Mouse (Mus musculus): ENCODE results near the gene Olfr1418. TPM values are rescaled to one million over a fixed set of nuclear protein-coding genes. Genes with fewer than 3 reads are reported as not detected.
"Not testable (repeated sequence)": the region's sequence is repeated elsewhere in the genome, so short reads cannot be mapped to it uniquely, and the experiment has no call there.

The Olfr1418 gene
- not detected in 2 replicates for total RNA-seq (2014; rRNA removed)
- not detected in 2 replicates for polyA plus RNA-seq (2012; rRNA removed)

GRCm38 (mm10) chr19:11860966-11861365, at the start of gene Olfr1418:
Olfr1418 (minus strand) TSS chr19:11861066.
- no peaks in the 10 kb centered on the region for H3K36me3 ChIP-seq (ENCODE audit: control insufficient read depth, insufficient read depth, low read length)
- DNase-seq (ENCODE audit: extremely low read depth, low read depth, low spot score) = no peak
- WGBS = 93% methylated on average over 1 of the region's 1 CpGs
- no peaks in the 10 kb centered on the region for H3K4me1 ChIP-seq (ENCODE audit: control insufficient read depth, insufficient read depth, low read length)
- no peak within 1 kb of the TSS for H3K9ac ChIP-seq (ENCODE audit: low read depth, low read length)
- no peak within 1 kb of the TSS for H3K27ac ChIP-seq (replicated peaks; ENCODE audit: insufficient read depth, low read depth, low read length)
- no peaks in the 10 kb centered on the region for H3K79me2 ChIP-seq (ENCODE audit: control insufficient read depth, insufficient read depth, low read length)
- no peaks in the 10 kb centered on the region for H3K27me3 ChIP-seq (ENCODE audit: control insufficient read depth, insufficient read depth, low read length)
- TF ChIP-seq CTCF (IDR thresholded peaks at IDR 0.05; ENCODE audit: low read depth, low read length) (no peak), POLR2A (IDR thresholded peaks at IDR 0.05; ENCODE audit: extremely low read depth, insufficient read depth, low read length) (no peak)
- no peak within 1 kb of the TSS for H3K4me3 ChIP-seq (ENCODE audit: insufficient read depth, low read depth, low read length)

DNA sequence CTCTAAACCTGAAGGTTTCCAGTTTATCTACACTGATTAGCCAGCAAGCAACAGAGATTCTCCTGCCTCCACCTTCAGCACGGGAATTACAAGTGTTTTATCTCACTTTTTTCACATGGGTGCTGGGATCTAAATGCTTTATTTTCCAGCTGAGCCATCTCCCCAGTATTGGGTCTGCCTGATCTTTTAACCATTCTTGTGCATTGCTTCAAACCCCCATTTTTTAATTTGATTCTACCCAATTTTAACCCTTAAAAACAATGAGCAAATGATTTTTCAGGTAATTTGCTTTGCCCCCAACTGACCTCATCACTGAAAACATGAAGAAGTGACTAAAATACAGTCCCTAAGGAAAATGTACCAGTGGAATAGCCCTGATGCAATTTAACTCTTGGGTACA, 25.4 kb upstream of the Olfr1418 start, which contains the start of gene Olfr1420:
Gene Olfr1420, plus strand, starts transcription at position 301 of the 400 bp plus-strand sequence.
- Histone ChIP-seq H3K4me1 (ENCODE audit: control insufficient read depth, insufficient read depth, low read length) (no peaks in the 10 kb centered on the region), H3K9ac (ENCODE audit: low read depth, low read length) (no peak within 1 kb of the TSS), H3K79me2 (ENCODE audit: control insufficient read depth, insufficient read depth, low read length) (no peaks in the 10 kb centered on the region), H3K27me3 (ENCODE audit: control insufficient read depth, insufficient read depth, low read length) (no peaks in the 10 kb centered on the region), H3K27ac (replicated peaks; ENCODE audit: insufficient read depth, low read depth, low read length) (no peak within 1 kb of the TSS), H3K36me3 (ENCODE audit: control insufficient read depth, insufficient read depth, low read length) (no peaks in the 10 kb centered on the region), H3K4me3 (ENCODE audit: insufficient read depth, low read depth, low read length) (no peak within 1 kb of the TSS)
- no peak for TF ChIP-seq POLR2A (IDR thresholded peaks at IDR 0.05; ENCODE audit: extremely low read depth, insufficient read depth, low read length)
- no peak for TF ChIP-seq CTCF (IDR thresholded peaks at IDR 0.05; ENCODE audit: low read depth, low read length)
- no peak for DNase-seq (ENCODE audit: extremely low read depth, low read depth, low spot score)
- 50% methylated on average over 1 of the region's 1 CpGs for WGBS

- not testable (repeated sequence) for H3K36me3 ChIP-seq (ENCODE audit: control insufficient read depth, insufficient read depth, low read length); H3K79me2 ChIP-seq (ENCODE audit: control insufficient read depth, insufficient read depth, low read length)
- 54% methylated on average over 22 of the region's 22 CpGs for WGBS
Measured at GRCm38 (mm10) chr19:11878404-11878803, 17.5 kb upstream of the Olfr1418 start.

DNA sequence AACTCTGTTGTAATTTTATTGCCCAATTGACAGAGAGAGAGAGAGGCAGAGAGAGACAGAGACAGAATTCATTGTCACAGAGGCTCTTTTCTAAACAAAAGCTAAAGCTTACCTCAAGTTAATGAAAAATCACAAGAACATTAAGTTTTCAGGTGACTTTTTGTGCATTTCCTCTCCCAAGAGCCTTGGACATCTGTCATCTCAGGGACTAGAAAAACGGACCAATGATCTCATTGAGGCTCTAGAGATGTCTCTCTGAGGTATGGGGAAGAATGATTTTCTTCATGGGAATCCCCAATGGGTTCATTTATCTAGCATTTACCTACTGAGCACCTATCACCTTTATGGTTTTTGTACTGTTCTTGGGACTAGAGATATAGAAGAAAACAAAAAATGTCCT, 14.1 kb upstream of the Olfr1418 start, which contains the start of gene Olfr1419:
Gene Olfr1419, minus strand, starts transcription at position 101 of the 400 bp plus-strand sequence.
- DNase-seq (ENCODE audit: extremely low read depth, low read depth, low spot score) = no peak
- Histone ChIP-seq H3K36me3 (ENCODE audit: control insufficient read depth, insufficient read depth, low read length) (no peaks in the 10 kb centered on the region), H3K4me1 (ENCODE audit: control insufficient read depth, insufficient read depth, low read length) (no peaks in the 10 kb centered on the region), H3K4me3 (ENCODE audit: insufficient read depth, low read depth, low read length) (no peak within 1 kb of the TSS), H3K9ac (ENCODE audit: low read depth, low read length) (no peak within 1 kb of the TSS), H3K27ac (replicated peaks; ENCODE audit: insufficient read depth, low read depth, low read length) (no peak within 1 kb of the TSS), H3K27me3 (ENCODE audit: control insufficient read depth, insufficient read depth, low read length) (no peaks in the 10 kb centered on the region), H3K79me2 (ENCODE audit: control insufficient read depth, insufficient read depth, low read length) (no peaks in the 10 kb centered on the region)
- WGBS = 37% methylated on average over 1 of the region's 1 CpGs
- TF ChIP-seq CTCF (IDR thresholded peaks at IDR 0.05; ENCODE audit: low read depth, low read length) (no peak), POLR2A (IDR thresholded peaks at IDR 0.05; ENCODE audit: extremely low read depth, insufficient read depth, low read length) (no peak)

More at GRCm38 (mm10) chr19:11878404-11878803, 17.5 kb upstream of the Olfr1418 start:
- not testable (repeated sequence) for H3K4me1 ChIP-seq (ENCODE audit: control insufficient read depth, insufficient read depth, low read length); DNase-seq (ENCODE audit: extremely low read depth, low read depth, low spot score); H3K27ac ChIP-seq (replicated peaks; ENCODE audit: insufficient read depth, low read depth, low read length); H3K27me3 ChIP-seq (ENCODE audit: control insufficient read depth, insufficient read depth, low read length); H3K4me3 ChIP-seq (ENCODE audit: insufficient read depth, low read depth, low read length); H3K9ac ChIP-seq (ENCODE audit: low read depth, low read length)

DNA sequence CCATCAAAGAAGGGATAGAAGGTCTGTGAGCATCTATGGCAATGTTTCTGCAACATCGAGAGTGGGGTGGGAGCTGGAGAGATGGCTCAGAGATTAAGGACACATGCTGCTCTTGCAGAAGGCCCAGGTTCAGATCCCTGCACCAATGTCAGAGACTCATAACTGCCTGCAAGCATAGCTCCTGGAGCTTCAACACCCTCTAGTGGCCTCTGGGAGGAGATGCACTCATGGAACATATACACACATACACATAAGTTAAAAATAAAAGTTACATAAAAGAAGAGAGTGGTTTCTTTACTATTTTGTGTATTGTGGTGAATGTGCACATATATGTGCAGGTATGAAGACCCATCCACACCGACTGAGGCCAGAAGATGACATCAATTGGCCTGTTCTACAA, 7.0 kb upstream of the Olfr1418 start:
- WGBS = 82% methylated on average over 2 of the region's 2 CpGs
- TF ChIP-seq CTCF (IDR thresholded peaks at IDR 0.05; ENCODE audit: low read depth, low read length) (no peak), POLR2A (IDR thresholded peaks at IDR 0.05; ENCODE audit: extremely low read depth, insufficient read depth, low read length) (no peak)
- no peaks in the 10 kb centered on the region for H3K36me3 ChIP-seq (ENCODE audit: control insufficient read depth, insufficient read depth, low read length)

GRCm38 (mm10) chr19:11856506-11856905, 4.4 kb downstream of the Olfr1418 start:
- Histone ChIP-seq H3K79me2 (ENCODE audit: control insufficient read depth, insufficient read depth, low read length) (no peaks in the 10 kb centered on the region), H3K36me3 (ENCODE audit: control insufficient read depth, insufficient read depth, low read length) (no peaks in the 10 kb centered on the region), H3K9ac (ENCODE audit: low read depth, low read length) (no peak overlapping the region), H3K27me3 (ENCODE audit: control insufficient read depth, insufficient read depth, low read length) (no peaks in the 10 kb centered on the region), H3K4me1 (ENCODE audit: control insufficient read depth, insufficient read depth, low read length) (no peaks in the 10 kb centered on the region), H3K4me3 (ENCODE audit: insufficient read depth, low read depth, low read length) (no peak overlapping the region), H3K27ac (replicated peaks; ENCODE audit: insufficient read depth, low read depth, low read length) (no peak overlapping the region)
- TF ChIP-seq CTCF (IDR thresholded peaks at IDR 0.05; ENCODE audit: low read depth, low read length) = no peak
- no peak for TF ChIP-seq POLR2A (IDR thresholded peaks at IDR 0.05; ENCODE audit: extremely low read depth, insufficient read depth, low read length)
- 75% methylated on average over 6 of the region's 6 CpGs for WGBS
- DNase-seq (ENCODE audit: extremely low read depth, low read depth, low spot score) = no peak

More for the DNA sequence above, 7.0 kb upstream of the Olfr1418 start:
- no peaks in the 10 kb centered on the region for H3K4me1 ChIP-seq (ENCODE audit: control insufficient read depth, insufficient read depth, low read length)
- no peak for DNase-seq (ENCODE audit: extremely low read depth, low read depth, low spot score)
- H3K79me2 ChIP-seq (ENCODE audit: control insufficient read depth, insufficient read depth, low read length) = no peaks in the 10 kb centered on the region
- H3K4me3 ChIP-seq (ENCODE audit: insufficient read depth, low read depth, low read length) = no peak overlapping the region
- H3K9ac ChIP-seq (ENCODE audit: low read depth, low read length) = no peak overlapping the region
- H3K27ac ChIP-seq (replicated peaks; ENCODE audit: insufficient read depth, low read depth, low read length) = no peak overlapping the region
- H3K27me3 ChIP-seq (ENCODE audit: control insufficient read depth, insufficient read depth, low read length) = no peaks in the 10 kb centered on the region
